Mouse (Mus musculus): ENCODE results near the gene Tchh. TPM values are rescaled to one million over a fixed set of nuclear protein-coding genes. Genes with fewer than 3 reads are reported as not detected.

Gene Tchh
- total and polyA plus RNA-seq, 3 experiments = 0.02 to 0.14 (median 0.08) TPM

- intact Hi-C loops (cut with DNase I) = no loop called here
- WGBS = 80% methylated on average over 3 of the region's 3 CpGs
- no peaks in the 10 kb centered on the region for H3K4me1 ChIP-seq (ENCODE audit: control insufficient read depth, insufficient read depth, low read length)
- no peaks in the 10 kb centered on the region for H3K36me3 ChIP-seq (ENCODE audit: control insufficient read depth, insufficient read depth, low read length)
- TF ChIP-seq POLR2A (IDR thresholded peaks at IDR 0.05; ENCODE audit: insufficient read depth, low read depth, low read length) (no peak), CTCF (IDR thresholded peaks at IDR 0.05) (no peak), EP300 (IDR thresholded peaks at IDR 0.05; ENCODE audit: insufficient read depth, low read depth, low read length) (no peak)
- DNase-seq = no peak
- no peak overlapping the region for H3K9ac ChIP-seq (ENCODE audit: low read depth, low read length)
- H3K4me3 ChIP-seq = no peak overlapping the region
- no peaks in the 10 kb centered on the region for H3K79me2 ChIP-seq (replicated peaks; ENCODE audit: control insufficient read depth, insufficient read depth, low read length)
- H3K27ac ChIP-seq = no peak overlapping the region
- H3K27me3 ChIP-seq (ENCODE audit: control insufficient read depth, insufficient read depth, low read length) = no peaks in the 10 kb centered on the region
These were observed 55.0 kb downstream of the Tchh start for GRCm38 (mm10) chr3:93497131-93497530.

Small RNA genes within 50 kb of the gene (microRNA-seq; reads per million reads assigned to microRNA genes)
- gene Gm22752 = 0 reads per million in 2 experiments

Other genes with a start within 250 kb of the Tchh start
- under 1 TPM in 1 of 2 experiments, not detected in 1; 0.08 TPM for gene Flg2, start 245.1 kb upstream of the Tchh start, total RNA-seq (2021)
- not detected in 2 replicates for gene Flg2, start 245.1 kb upstream of the Tchh start, polyA plus RNA-seq (2012; rRNA removed)
- gene Flg, start 168.8 kb upstream of the Tchh start, total RNA-seq (2021) = not detected
- gene Flg, start 168.8 kb upstream of the Tchh start, polyA plus RNA-seq (2012; rRNA removed) = not detected in 2 replicates
- gene Hrnr, start 122.6 kb upstream of the Tchh start, total RNA-seq (2021) = under 1 TPM in 1 of 2 experiments, not detected in 1; 0.03 TPM
- not detected in 2 replicates for gene Hrnr, start 122.6 kb upstream of the Tchh start, polyA plus RNA-seq (2012; rRNA removed)
- not detected for gene Rptn, start 48.6 kb upstream of the Tchh start, total RNA-seq (2021)
- 0.02 TPM in 1 of 2 replicates, not detected in the other for gene Rptn, start 48.6 kb upstream of the Tchh start, polyA plus RNA-seq (2012; rRNA removed)
- not detected for gene Tchhl1, start 26.4 kb downstream of the Tchh start, total RNA-seq (2021)
- gene Tchhl1, start 26.4 kb downstream of the Tchh start, polyA plus RNA-seq (2012; rRNA removed) = not detected in 2 replicates
- 10 to 100 TPM; 72.5 to 73.7 TPM for gene S100a11, start 78.2 kb downstream of the Tchh start, total RNA-seq (2021)
- 89.9 and 99.1 TPM in 2 replicates for gene S100a11, start 78.2 kb downstream of the Tchh start, polyA plus RNA-seq (2012; rRNA removed)
- gene S100a10, start 112.8 kb downstream of the Tchh start, total RNA-seq (2021) = 10 to 100 TPM; 70.5 to 93.9 TPM
- gene S100a10, start 112.8 kb downstream of the Tchh start, polyA plus RNA-seq (2012; rRNA removed) = 41.9 and 47.3 TPM in 2 replicates
- not detected for gene Tdpoz2, start 210.4 kb downstream of the Tchh start, total RNA-seq (2021)
- gene Tdpoz2, start 210.4 kb downstream of the Tchh start, polyA plus RNA-seq (2012; rRNA removed) = not detected in 2 replicates
- gene Tdpoz1, start 234.0 kb downstream of the Tchh start, total RNA-seq (2021) = not detected
- not detected in 2 replicates for gene Tdpoz1, start 234.0 kb downstream of the Tchh start, polyA plus RNA-seq (2012; rRNA removed)